Mouse (Mus musculus) gastrocnemius, adult 18-20 months (tissue): Measurements from ENCODE around the gene Olfr1337. TPM values are rescaled to one million over a fixed set of nuclear protein-coding genes. Genes with fewer than 3 reads are reported as not detected.
"Not testable (repeated sequence)": the region's sequence is repeated elsewhere in the genome, so short reads cannot be mapped to it uniquely, and the experiment has no call there.

Experiments
- DNase-seq: peaks from one replicate; pipeline ENCODE4 v3.0.0; 2021; ENCODE audit warnings: low spot score
- long read RNA-seq, 2 experiments: library from polyadenylated mRNA; stranded (forward); transcript quantifications; one replicate each; pipeline ENCODE4 v2.0.0; 2021
- total RNA-seq, 2 experiments: library from RNA; stranded (reverse); gene quantifications; 2 replicates each; pipeline ENCODE4 v1.2.3; 2021

The Olfr1337 gene
- not detected for total RNA-seq
- long read RNA-seq, experiment 1: 0 reads
- long read RNA-seq, experiment 2: 0 reads

- DNase-seq: no peak
Observed at GRCm38 (mm10) chr4:118782486-118782885, at the start of gene Olfr1337. Gene Olfr1337 (minus strand): TSS chr4:118782586.

- DNase-seq: no peak
Observed at GRCm38 (mm10) chr4:118818921-118819320, 36.5 kb upstream of the Olfr1337 start.

- DNase-seq: no peak
Observed at GRCm38 (mm10) chr4:118809844-118810243, 27.5 kb upstream of the Olfr1337 start, which contains the start of gene Olfr1335. Gene Olfr1335 (minus strand): TSS chr4:118809944.

- not testable (repeated sequence) for DNase-seq
Observed at GRCm38 (mm10) chr4:118792796-118793195, 10.4 kb upstream of the Olfr1337 start.

- no peak for DNase-seq
Observed at GRCm38 (mm10) chr4:118758637-118759036, 23.7 kb downstream of the Olfr1337 start, which contains the start of gene Olfr1338. Gene Olfr1338 (minus strand): TSS chr4:118758737.

GRCm38 (mm10) chr4:118741881-118742280 is 40.5 kb downstream of the Olfr1337 start:
- no peak for DNase-seq

- DNase-seq: no peak
Observed at GRCm38 (mm10) chr4:118740988-118741698, 41.2 kb downstream of the Olfr1337 start.

- no peak for DNase-seq
Observed at GRCm38 (mm10) chr4:118739574-118739973, 42.8 kb downstream of the Olfr1337 start.

GRCm38 (mm10) chr4:118731875-118732274 is 50.5 kb downstream of the Olfr1337 start, which contains the start of gene Olfr1339:
Gene Olfr1339 (plus strand): TSS chr4:118732175.
- no peak for DNase-seq

Other genes with a start within 250 kb of the Olfr1337 start
- gene Tmem125, start 238.5 kb downstream of the Olfr1337 start, total RNA-seq: not detected
- not detected for gene Cfap57, start 161.8 kb downstream of the Olfr1337 start, total RNA-seq
- gene Ebna1bp2, start 161.8 kb downstream of the Olfr1337 start, total RNA-seq: 10 to 100 TPM; 23.6 to 26.9 TPM
- not detected for gene Olfr62, start 123.6 kb downstream of the Olfr1337 start, total RNA-seq
- gene Olfr1342, start 89.8 kb downstream of the Olfr1337 start, total RNA-seq: not detected
- not detected for gene Olfr1341, start 79.1 kb downstream of the Olfr1337 start, total RNA-seq
- gene Olfr1340, start 62.4 kb downstream of the Olfr1337 start, total RNA-seq: not detected
- gene Olfr1339, start 50.4 kb downstream of the Olfr1337 start, total RNA-seq: not detected
- gene Olfr1338, start 23.8 kb downstream of the Olfr1337 start, total RNA-seq: not detected
- gene Olfr1335, start 27.4 kb upstream of the Olfr1337 start, total RNA-seq: not detected
- not detected for gene Olfr1333, start 53.7 kb upstream of the Olfr1337 start, total RNA-seq
- gene Olfr1331, start 82.1 kb upstream of the Olfr1337 start, total RNA-seq: not detected
- not detected for gene Olfr1330, start 106.0 kb upstream of the Olfr1337 start, total RNA-seq
- gene Olfr1329, start 134.9 kb upstream of the Olfr1337 start, total RNA-seq: not detected
- gene Olfr1328, start 156.0 kb upstream of the Olfr1337 start, total RNA-seq: not detected
- under 1 TPM; 0.19 to 0.50 TPM for gene Lao1, start 179.0 kb upstream of the Olfr1337 start, total RNA-seq